ENCODE assay signal across 15 mouse cellular contexts in the genomic region with DNA sequence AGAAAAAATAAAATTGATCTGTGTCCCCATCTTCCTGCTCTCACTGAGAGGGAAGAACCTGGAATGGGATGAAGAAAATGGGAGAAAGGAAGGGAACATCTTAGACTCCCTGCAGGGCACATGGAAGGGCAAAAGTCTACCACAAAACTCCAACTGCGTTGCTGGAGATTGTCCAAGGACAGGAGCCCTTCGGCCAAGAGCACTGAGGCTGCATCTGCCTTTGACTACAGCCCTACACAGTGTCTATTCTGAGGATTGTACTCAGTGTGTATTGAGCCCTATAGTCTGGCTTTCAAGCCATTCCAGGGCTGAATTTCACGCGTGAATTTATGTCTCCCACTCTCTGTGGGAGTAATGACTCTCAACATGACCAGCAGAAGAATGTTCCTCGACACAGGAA. TPM values are rescaled to one million over a fixed set of nuclear protein-coding genes. Genes with fewer than 3 reads are reported as not detected.
DNase-seq lines count a peak whose midpoint lies in the region; ATAC-seq and TF ChIP-seq lines count a peak whose summit lies in the region.
"Had no signal": no experiment of that assay in that cellular context is flagged by ENCODE, and none has a peak within 500 bp of the region (broad histone marks: within the 10 kb centered on the region; RNA-seq: fewer than 3 reads in every experiment).

No protein-coding gene starts in this region.

- no peaks in the 10 kb centered on the region for H3K27me3 ChIP-seq in limb, embryonic 11.5 days (ENCODE audit: control insufficient read depth, insufficient read depth, low read length)
- no peaks in the 10 kb centered on the region for H3K27me3 ChIP-seq in limb, embryonic 10.5 days (ENCODE audit: low read depth, poor library complexity, severe bottlenecking)
- H3K27me3 ChIP-seq in midbrain, postnatal 0 days (ENCODE audit: insufficient read depth, low read length) = no peaks in the 10 kb centered on the region
- H3K27me3 ChIP-seq: megakaryocyte, embryonic 14.5 days had no signal

- 86% methylated on average over 5 of the region's 5 CpGs for WGBS in limb, embryonic 11.5 days
- WGBS in limb, embryonic 10.5 days = 84% methylated on average over 5 of the region's 5 CpGs
- WGBS in midbrain, postnatal 0 days = 52% methylated on average over 5 of the region's 5 CpGs

- DNase-seq in heart, adult 18-20 months = peak; percentile 25 to 30
- no peak for DNase-seq in heart, adult 8-10 months (ENCODE audit: low spot score)
- DNase-seq in limb, embryonic 11.5 days (ENCODE audit: low spot score) = peak; percentile 9
- no peak for DNase-seq in limb, embryonic 10.5 days (ENCODE audit: low spot score)
- peak; percentile 48 for DNase-seq in cerebellum, adult 8-10 months
- peak; percentile 69 for DNase-seq in midbrain, postnatal 0 days (ENCODE audit: low spot score)
- DNase-seq in gastrocnemius, postnatal 4 days (ENCODE audit: low spot score in 2 of 2) = no peak
- no peak for DNase-seq in frontal cortex, adult 2 months (ENCODE audit: extremely low spot score in 1 of 2, low spot score in 1 of 2)
- DNase-seq: gastrocnemius, postnatal 10 days; heart, postnatal 4 days; liver, postnatal 0 days; thymus, postnatal 14 days had no signal

- no peak overlapping the region for H3K9ac ChIP-seq in limb, embryonic 11.5 days (ENCODE audit: low read length)
- H3K9ac ChIP-seq in midbrain, postnatal 0 days (replicated peaks; ENCODE audit: low read length, poor library complexity, severe bottlenecking) = no peak overlapping the region
- H3K9ac ChIP-seq: liver, postnatal 0 days had no signal

- ATAC-seq in limb, embryonic 11.5 days (ENCODE audit: insufficient number of reproducible peaks, low FRiP score, low TSS enrichment, low read depth) = no peak
- 0 out of 2 replicates have a peak, but pooled peaks have one; percentile 38 for ATAC-seq in midbrain, postnatal 0 days (ENCODE audit: low FRiP score)
- ATAC-seq: liver, postnatal 0 days had no signal

- TF ChIP-seq CTCF in midbrain, postnatal 0 days (IDR thresholded peaks at IDR 0.05) = no peak

- peaks cover 9% of the 10 kb centered on the region for H3K4me1 ChIP-seq in limb, embryonic 11.5 days (ENCODE audit: control insufficient read depth, insufficient read depth, low read length)
- H3K4me1 ChIP-seq in limb, embryonic 10.5 days = peaks cover 29% of the 10 kb centered on the region
- H3K4me1 ChIP-seq in midbrain, postnatal 0 days (ENCODE audit: insufficient read depth, low read length) = peaks cover 3% of the 10 kb centered on the region
- H3K4me1 ChIP-seq: megakaryocyte, embryonic 14.5 days had no signal

- H3K36me3 ChIP-seq in limb, embryonic 11.5 days (ENCODE audit: control insufficient read depth, insufficient read depth, low read length) = no peaks in the 10 kb centered on the region
- peaks cover 80% of the 10 kb centered on the region for H3K36me3 ChIP-seq in limb, embryonic 10.5 days
- H3K36me3 ChIP-seq in midbrain, postnatal 0 days (ENCODE audit: insufficient read depth, low read length) = no peaks in the 10 kb centered on the region
- H3K36me3 ChIP-seq: forebrain, embryonic 10.5 days had no signal

- H3K4me3 ChIP-seq in limb, embryonic 11.5 days (ENCODE audit: low read depth, low read length) = no peak overlapping the region
- no peak overlapping the region for H3K4me3 ChIP-seq in limb, embryonic 10.5 days
- no peak overlapping the region for H3K4me3 ChIP-seq in midbrain, postnatal 0 days (ENCODE audit: low read depth, low read length)
- H3K4me3 ChIP-seq: embryonic facial prominence, embryonic 10.5 days; forebrain, embryonic 10.5 days; megakaryocyte, embryonic 14.5 days had no signal

- no peak overlapping the region for H3K27ac ChIP-seq in limb, embryonic 11.5 days (replicated peaks; ENCODE audit: low read depth, low read length)
- H3K27ac ChIP-seq in limb, embryonic 10.5 days = no peak overlapping the region
- H3K27ac ChIP-seq in midbrain, postnatal 0 days (ENCODE audit: low read depth, low read length) = peak overlapping the region; percentile 43; the same call in 1 of the 2 replicates
- H3K27ac ChIP-seq: embryonic facial prominence, embryonic 10.5 days; forebrain, embryonic 10.5 days had no signal

- H3K9me3 ChIP-seq in limb, embryonic 11.5 days (ENCODE audit: control insufficient read depth, low read length) = no peaks in the 10 kb centered on the region
- no peaks in the 10 kb centered on the region for H3K9me3 ChIP-seq in limb, embryonic 10.5 days (replicated peaks)
- H3K9me3 ChIP-seq in midbrain, postnatal 0 days (ENCODE audit: low read length) = no peaks in the 10 kb centered on the region
- H3K9me3 ChIP-seq: embryonic facial prominence, embryonic 10.5 days; forebrain, embryonic 10.5 days had no signal

- H3K4me2 ChIP-seq in limb, embryonic 11.5 days (ENCODE audit: low read depth, severe bottlenecking) = no peak overlapping the region
- no peak overlapping the region for H3K4me2 ChIP-seq in midbrain, postnatal 0 days (ENCODE audit: low read depth, low read length, poor library complexity, severe bottlenecking)

RNA-seq across cellular contexts. Expression of gene Ptn, which starts 16.2 kb away (rescaled TPM):
- 1 to 10 TPM; 1.8 to 3.0 TPM for total RNA-seq in heart, adult 18-20 months (2021)
- 1 to 10 TPM; 1.2 to 2.0 (median 1.7) TPM for total RNA-seq in heart, adult 8-10 months (2022)
- polyA plus RNA-seq in limb, embryonic 11.5 days (2014; fragmentation: Nextera tagmentation; extraction: Ambion mirVana) = 616 and 623 TPM in 2 replicates
- 587 and 597 TPM in 2 replicates for polyA plus RNA-seq in limb, embryonic 10.5 days (2016; fragmentation: Nextera tagmentation; extraction: Ambion mirVana)
- 486 and 584 TPM in 2 replicates for total RNA-seq in midbrain, postnatal 0 days (2014; rRNA removed)
- 1,122 and 1,124 TPM in 2 replicates for polyA plus RNA-seq in midbrain, postnatal 0 days (2015; fragmentation: Nextera tagmentation; extraction: Ambion mirVana)
- total RNA-seq in gastrocnemius, postnatal 4 days (2021) = 100 to 1,000 TPM; 173 to 176 TPM
- polyA plus RNA-seq in frontal cortex, adult 2 months (2012; rRNA removed) = 663 and 802 TPM in 2 replicates

Comparison
In these comparisons a context has a peak if more than half of its experiments do, and no peak if none do; other contexts are left out.
1. DNase-seq: peak in heart, adult 18-20 months (2 of 2), limb, embryonic 11.5 days (single experiment), cerebellum, adult 8-10 months (single experiment) and midbrain, postnatal 0 days (single experiment); none in heart, adult 8-10 months (single experiment), limb, embryonic 10.5 days (single experiment), gastrocnemius, postnatal 4 days (0 of 2) and frontal cortex, adult 2 months (0 of 2).
2. RNA of gene Ptn, which starts 16.2 kb away (total RNA-seq): 486 to 584 TPM in midbrain, postnatal 0 days and 173 to 176 TPM in gastrocnemius, postnatal 4 days; 1.8 to 3.0 TPM in heart, adult 18-20 months and 1.2 to 2.0 TPM in heart, adult 8-10 months; every median in the first group is over 10 times any median in the second.